Mouse (Mus musculus): ENCODE results near the gene Cd24a. TPM values are rescaled to one million over a fixed set of nuclear protein-coding genes. Genes with fewer than 3 reads are reported as not detected.

The Cd24a gene
- polyA plus RNA-seq, 1 experiment from 2014 or later: 489 TPM

- under 1% methylated on average over 47 of the region's 49 CpGs for WGBS
- ATAC-seq (replicated peaks; ENCODE audit: low FRiP score, low read depth) (peak; percentile 4; the same call in 1 of the 2 replicates), DNase-seq (ENCODE audit: low spot score) (peak; percentile 75)
- Histone ChIP-seq H3K9ac (ENCODE audit: low read depth, low read length) (peak overlapping the region; percentile 90), H3K4me2 (ENCODE audit: low read length) (peak overlapping the region; percentile 98), H3K4me1 (replicated peaks; ENCODE audit: insufficient read depth, low read length) (no peaks in the 10 kb centered on the region), H3K9me3 (replicated peaks; ENCODE audit: low read length) (no peaks in the 10 kb centered on the region), H3K27ac (peak overlapping the region; percentile 99), H3K27me3 (ENCODE audit: insufficient read depth, low read length) (no peaks in the 10 kb centered on the region), H3K36me3 (ENCODE audit: insufficient read depth, low read length) (no peaks in the 10 kb centered on the region), H3K4me3 (replicated peaks; ENCODE audit: low read depth, low read length) (peak overlapping the region; percentile 82)
- peak; percentile 35; the same call in 1 of the 2 replicates for TF ChIP-seq CTCF (IDR thresholded peaks at IDR 0.05; ENCODE audit: low read depth)
Observed at GRCm38 (mm10) chr10:43579381-43580261, 1.5 kb downstream of the Cd24a start.

DNA sequence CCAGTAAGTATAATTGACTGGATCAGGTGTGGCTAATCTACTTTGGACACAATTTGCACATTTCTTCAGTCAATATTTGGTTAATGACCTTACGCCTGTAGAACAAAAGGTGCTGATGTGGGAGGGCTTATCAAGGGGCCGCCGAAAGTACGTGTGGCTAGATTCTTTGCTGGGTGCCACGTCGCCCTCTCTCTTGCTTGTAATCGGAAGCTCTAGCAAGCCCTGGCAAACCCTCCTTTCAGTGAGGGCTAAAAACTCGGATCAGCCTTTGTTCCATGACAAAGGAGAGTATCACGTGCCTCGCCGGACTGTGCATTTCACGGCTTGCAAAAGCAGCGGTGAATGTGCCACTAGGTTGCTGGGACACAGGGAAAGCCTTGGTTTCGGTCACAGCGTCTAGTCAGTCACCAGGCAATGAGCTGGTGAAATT lies 2.6 kb downstream of the Cd24a start:
- DNase-seq (ENCODE audit: low spot score) (peak; percentile 94), ATAC-seq (replicated peaks; ENCODE audit: low FRiP score, low read depth) (peak; percentile 12; the same call in 1 of the 2 replicates)
- under 1% methylated on average over 15 of the region's 15 CpGs for WGBS
- no peaks in the 10 kb centered on the region for H3K4me1 ChIP-seq (replicated peaks; ENCODE audit: insufficient read depth, low read length)
- H3K4me3 ChIP-seq (replicated peaks; ENCODE audit: low read depth, low read length): peak overlapping the region; percentile 82
- no peaks in the 10 kb centered on the region for H3K36me3 ChIP-seq (ENCODE audit: insufficient read depth, low read length)
- H3K9ac ChIP-seq (ENCODE audit: low read depth, low read length): peak overlapping the region; percentile 90
- peak overlapping the region; percentile 99 for H3K27ac ChIP-seq
- H3K4me2 ChIP-seq (ENCODE audit: low read length): peak overlapping the region; percentile 98
- 0 out of 2 replicates have a peak, but pooled peaks have one; percentile 2 for TF ChIP-seq CTCF (IDR thresholded peaks at IDR 0.05; ENCODE audit: low read depth)
- H3K27me3 ChIP-seq (ENCODE audit: insufficient read depth, low read length): no peaks in the 10 kb centered on the region
- H3K9me3 ChIP-seq (replicated peaks; ENCODE audit: low read length): no peaks in the 10 kb centered on the region

GRCm38 (mm10) chr10:43581260-43581659 lies 3.2 kb downstream of the Cd24a start:
- DNase-seq (ENCODE audit: low spot score) (no peak), ATAC-seq (replicated peaks; ENCODE audit: low FRiP score, low read depth) (no peak)
- TF ChIP-seq CTCF (IDR thresholded peaks at IDR 0.05; ENCODE audit: low read depth): no peak
- H3K27ac ChIP-seq: peak overlapping the region; percentile 99; the same call in 1 of the 2 replicates
- no peaks in the 10 kb centered on the region for H3K36me3 ChIP-seq (ENCODE audit: insufficient read depth, low read length)
- H3K27me3 ChIP-seq (ENCODE audit: insufficient read depth, low read length): no peaks in the 10 kb centered on the region
- peak overlapping the region; percentile 98 for H3K4me2 ChIP-seq (ENCODE audit: low read length)
- H3K4me1 ChIP-seq (replicated peaks; ENCODE audit: insufficient read depth, low read length): no peaks in the 10 kb centered on the region
- no peaks in the 10 kb centered on the region for H3K9me3 ChIP-seq (replicated peaks; ENCODE audit: low read length)
- peak overlapping the region; percentile 82 for H3K4me3 ChIP-seq (replicated peaks; ENCODE audit: low read depth, low read length)
- peak overlapping the region; percentile 90; the same call in 1 of the 2 replicates for H3K9ac ChIP-seq (ENCODE audit: low read depth, low read length)
- 44% methylated on average over 3 of the region's 3 CpGs for WGBS

- Histone ChIP-seq H3K4me2 (ENCODE audit: low read length) (no peak overlapping the region), H3K9me3 (replicated peaks; ENCODE audit: low read length) (no peaks in the 10 kb centered on the region), H3K4me3 (replicated peaks; ENCODE audit: low read depth, low read length) (no peak overlapping the region), H3K27me3 (ENCODE audit: insufficient read depth, low read length) (no peaks in the 10 kb centered on the region), H3K27ac (no peak overlapping the region), H3K9ac (ENCODE audit: low read depth, low read length) (no peak overlapping the region), H3K36me3 (ENCODE audit: insufficient read depth, low read length) (no peaks in the 10 kb centered on the region), H3K4me1 (replicated peaks; ENCODE audit: insufficient read depth, low read length) (peaks cover 9% of the 10 kb centered on the region; the same call in 1 of the 2 replicates)
- DNase-seq (ENCODE audit: low spot score): no peak
- 92% methylated on average over 4 of the region's 4 CpGs for WGBS
- no peak for TF ChIP-seq CTCF (IDR thresholded peaks at IDR 0.05; ENCODE audit: low read depth)
- ATAC-seq (replicated peaks; ENCODE audit: low FRiP score, low read depth): no peak
Observed at GRCm38 (mm10) chr10:43584538-43584937, 6.5 kb downstream of the Cd24a start.

DNA sequence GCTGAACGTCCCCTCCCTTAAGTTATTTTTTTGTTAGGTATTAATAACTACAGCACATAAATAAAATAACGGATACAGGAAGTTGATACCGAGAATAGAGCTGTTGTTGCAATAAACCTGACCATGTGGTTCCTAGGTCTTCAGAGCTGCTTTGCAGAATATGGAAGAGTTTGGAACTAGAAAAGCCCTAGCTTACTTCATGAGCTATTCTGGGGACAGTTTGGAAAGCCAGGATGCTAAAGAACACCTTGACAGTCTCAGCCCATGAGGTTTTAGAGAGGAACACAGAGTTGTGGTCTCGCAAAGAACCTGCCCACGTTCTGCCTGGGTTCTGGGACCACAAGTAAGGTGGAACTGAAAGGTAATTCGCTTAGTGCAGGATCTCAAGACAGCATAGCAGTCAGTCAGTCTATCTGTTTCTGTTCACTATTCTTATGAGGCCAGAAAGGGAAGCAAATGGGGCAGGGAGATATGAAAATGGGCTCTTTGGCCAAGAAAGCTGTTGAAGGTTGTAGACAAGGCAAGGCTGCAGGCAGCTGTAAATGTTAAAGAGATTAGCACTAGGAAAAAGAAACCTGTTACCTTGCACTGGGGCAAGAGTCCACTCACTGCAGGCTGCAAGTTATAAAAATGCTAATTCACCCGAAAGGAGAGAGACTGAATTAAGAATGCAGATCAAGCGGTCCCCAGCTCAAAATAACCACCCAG lies 10.5 kb downstream of the Cd24a start:
- Histone ChIP-seq H3K27ac (no peak overlapping the region), H3K36me3 (ENCODE audit: insufficient read depth, low read length) (no peaks in the 10 kb centered on the region), H3K4me2 (ENCODE audit: low read length) (0 out of 2 replicates have a peak overlapping the region, but pooled peaks have one; percentile 27), H3K9ac (ENCODE audit: low read depth, low read length) (no peak overlapping the region), H3K4me1 (replicated peaks; ENCODE audit: insufficient read depth, low read length) (peaks cover 9% of the 10 kb centered on the region; the same call in 1 of the 2 replicates), H3K27me3 (ENCODE audit: insufficient read depth, low read length) (no peaks in the 10 kb centered on the region), H3K9me3 (replicated peaks; ENCODE audit: low read length) (no peaks in the 10 kb centered on the region), H3K4me3 (replicated peaks; ENCODE audit: low read depth, low read length) (no peak overlapping the region)
- DNase-seq (ENCODE audit: low spot score) (no peak), ATAC-seq (replicated peaks; ENCODE audit: low FRiP score, low read depth) (no peak; the same call in 1 of the 2 replicates)
- TF ChIP-seq CTCF (IDR thresholded peaks at IDR 0.05; ENCODE audit: low read depth): no peak
- 61% methylated on average over 8 of the region's 8 CpGs for WGBS

DNA sequence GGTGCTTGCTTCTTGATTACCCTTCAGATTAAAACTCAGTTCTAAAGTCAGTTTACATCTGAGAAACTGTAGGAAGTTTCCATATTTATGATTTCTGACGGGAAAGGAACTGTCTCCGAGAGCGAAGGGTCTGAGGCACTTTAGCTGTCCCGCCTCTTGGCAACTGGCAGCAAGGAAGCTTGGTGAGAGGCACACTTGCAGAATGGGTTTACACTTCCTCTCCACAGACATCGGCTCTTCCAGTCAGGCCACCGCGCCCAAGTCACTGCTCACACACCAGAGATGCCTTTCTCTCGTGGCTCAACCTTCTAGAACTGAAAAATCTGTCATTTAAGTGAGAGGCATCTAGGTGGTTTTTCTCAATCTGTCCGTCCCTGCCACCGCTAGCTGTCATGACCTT lies 13.4 kb downstream of the Cd24a start:
- 78% methylated on average over 10 of the region's 10 CpGs for WGBS
- Histone ChIP-seq H3K4me2 (ENCODE audit: low read length) (no peak overlapping the region), H3K27ac (no peak overlapping the region), H3K36me3 (ENCODE audit: insufficient read depth, low read length) (no peaks in the 10 kb centered on the region), H3K9ac (ENCODE audit: low read depth, low read length) (no peak overlapping the region), H3K27me3 (ENCODE audit: insufficient read depth, low read length) (no peaks in the 10 kb centered on the region), H3K9me3 (replicated peaks; ENCODE audit: low read length) (no peaks in the 10 kb centered on the region), H3K4me1 (replicated peaks; ENCODE audit: insufficient read depth, low read length) (peaks cover 9% of the 10 kb centered on the region; the same call in 1 of the 2 replicates), H3K4me3 (replicated peaks; ENCODE audit: low read depth, low read length) (no peak overlapping the region)
- no peak for TF ChIP-seq CTCF (IDR thresholded peaks at IDR 0.05; ENCODE audit: low read depth)
- ATAC-seq (replicated peaks; ENCODE audit: low FRiP score, low read depth): no peak
- DNase-seq (ENCODE audit: low spot score): no peak
